Mouse (Mus musculus) ES-Bruce4 (cell line): ENCODE measurements around the gene Rhd.

ENCODE experiments used
- CTCF ChIP-seq: IDR thresholded peaks from one replicate; pipeline ENCODE4 v1.8.1; 2011; ENCODE audit warnings: low read depth, low read length
- POLR2A ChIP-seq: IDR thresholded peaks from one replicate; pipeline ENCODE4 v1.8.1; 2011; ENCODE audit warnings: low read length; ENCODE audit not compliant: insufficient read depth

DNA sequence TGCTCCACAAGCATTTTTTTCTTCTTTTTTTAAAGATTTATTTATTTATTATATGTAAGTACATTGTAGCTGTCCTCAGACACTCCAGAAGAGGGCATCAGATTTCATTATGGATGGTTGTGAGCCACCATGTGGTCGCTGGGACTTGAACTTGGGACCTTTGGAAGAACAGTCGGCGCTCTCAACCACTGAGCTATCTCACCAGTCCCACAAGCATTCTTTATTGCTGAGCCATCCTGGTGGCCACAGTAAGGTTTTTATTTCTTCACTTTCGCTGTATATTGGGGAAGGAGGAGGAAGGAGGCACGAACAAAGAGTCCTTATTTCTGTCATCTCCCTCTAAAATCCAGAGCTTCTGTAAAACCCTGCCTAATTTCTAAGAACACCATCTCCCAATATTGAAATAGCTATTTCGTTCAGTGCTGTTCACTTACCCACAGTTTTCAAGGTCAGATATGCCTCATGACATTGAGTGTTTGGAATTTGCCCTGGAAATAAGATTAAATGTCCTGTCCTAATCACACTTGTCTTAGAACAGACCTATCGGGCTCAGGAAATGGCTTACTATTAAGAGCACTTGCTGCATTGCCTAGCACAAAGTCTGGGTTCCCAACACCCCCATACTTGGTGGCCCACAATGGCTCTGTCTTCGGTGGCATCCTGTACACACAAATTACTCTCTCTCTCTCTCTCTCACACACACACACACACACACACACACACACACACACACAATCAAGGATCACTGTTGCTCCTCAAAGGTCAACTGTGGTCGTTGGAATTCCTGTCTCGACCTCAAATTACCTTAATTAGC lies 58.0 kb downstream of the Rhd start:
- TF ChIP-seq CTCF = no peak
- TF ChIP-seq POLR2A = no peak
